Mouse (Mus musculus) liver, embryonic 14.5 days (tissue): ENCODE data around the gene Zdhhc7.

Source experiments
- CTCF ChIP-seq: IDR thresholded peaks from 2 replicates; pipeline ENCODE4 v1.5.1; 2016; ENCODE audit warnings: antibody characterized with exemption, low read depth, control low read depth
- EP300 ChIP-seq: IDR thresholded peaks from 2 replicates; pipeline ENCODE4 v1.6.1; 2016; ENCODE audit warnings: antibody characterized with exemption, low read depth

GRCm38 (mm10) chr8:120039313-120039919 is 61.9 kb downstream of the Zdhhc7 start:
- TF ChIP-seq CTCF, result no peak
- TF ChIP-seq EP300, result no peak
